Mouse (Mus musculus): ENCODE results near the gene Cntrob. TPM values are rescaled to one million over a fixed set of nuclear protein-coding genes. Genes with fewer than 3 reads are reported as not detected.

Cntrob gene
- polyA plus RNA-seq, 1 experiment = 17.6 TPM

- Histone ChIP-seq H3K27ac (ENCODE audit: insufficient read depth, low read length) (peak overlapping the region; percentile 99), H3K4me3 (ENCODE audit: insufficient read depth, low read length) (peak overlapping the region; percentile 46), H3K4me1 (ENCODE audit: control insufficient read depth, insufficient read depth, low read length) (peaks cover 20% of the 10 kb centered on the region)
- TF ChIP-seq CTCF (IDR thresholded peaks at IDR 0.05; ENCODE audit: borderline replicate concordance, insufficient read depth, low read length) (no peak), POLR2A (IDR thresholded peaks at IDR 0.05; ENCODE audit: low read depth, low read length) (no peak; the same call in 1 of the 2 replicates)
Measured at GRCm38 (mm10) chr11:69367616-69368355, 44.2 kb upstream of the Cntrob start.

- peak overlapping the region; percentile 99 for H3K27ac ChIP-seq (ENCODE audit: insufficient read depth, low read length)
- H3K4me1 ChIP-seq (ENCODE audit: control insufficient read depth, insufficient read depth, low read length) = peaks cover 20% of the 10 kb centered on the region
- peak; percentile 45 for TF ChIP-seq POLR2A (IDR thresholded peaks at IDR 0.05; ENCODE audit: low read depth, low read length)
- TF ChIP-seq CTCF (IDR thresholded peaks at IDR 0.05; ENCODE audit: borderline replicate concordance, insufficient read depth, low read length) = no peak
- H3K4me3 ChIP-seq (ENCODE audit: insufficient read depth, low read length) = peak overlapping the region; percentile 46
Measured at GRCm38 (mm10) chr11:69366855-69367615, 43.5 kb upstream of the Cntrob start.

DNA sequence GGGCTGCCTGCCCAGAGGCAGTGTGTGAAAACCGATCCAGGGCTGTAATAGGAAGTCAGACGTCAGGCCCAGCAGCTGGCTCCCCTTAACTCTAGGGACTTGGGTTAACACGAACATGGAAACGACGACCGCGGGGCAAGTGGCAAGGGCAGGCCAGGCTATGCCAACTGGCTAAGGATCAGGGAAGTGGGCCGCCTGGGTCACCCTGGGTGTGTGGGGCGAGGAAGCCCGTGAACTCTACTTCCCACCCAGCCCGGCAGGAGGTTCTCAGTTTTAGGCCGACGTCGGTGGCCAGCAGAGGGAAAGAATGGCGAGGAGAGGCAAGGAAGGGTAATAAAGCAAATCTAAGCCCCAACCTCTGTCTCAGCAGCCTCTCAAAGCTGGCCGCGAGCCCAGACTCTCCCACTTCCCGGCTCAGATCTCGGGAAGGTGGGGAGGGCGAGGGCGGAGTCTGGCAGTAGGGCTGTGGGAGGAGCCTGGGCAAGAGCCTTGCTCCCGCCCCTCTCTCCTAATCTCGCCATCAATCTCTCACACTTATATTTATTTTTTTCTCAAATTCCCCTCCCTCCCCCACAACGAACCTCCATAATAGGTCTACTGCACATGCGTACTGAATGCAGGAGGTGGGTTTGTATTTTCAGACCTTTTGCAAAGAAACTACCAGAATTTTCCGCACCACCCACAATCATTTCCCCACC, 42.7 kb upstream of the Cntrob start:
- Histone ChIP-seq H3K27ac (ENCODE audit: insufficient read depth, low read length) (peak overlapping the region; percentile 98), H3K4me1 (ENCODE audit: control insufficient read depth, insufficient read depth, low read length) (peaks cover 20% of the 10 kb centered on the region), H3K4me3 (ENCODE audit: insufficient read depth, low read length) (peak overlapping the region; percentile 40)
- peak; percentile 77 for TF ChIP-seq POLR2A (IDR thresholded peaks at IDR 0.05; ENCODE audit: low read depth, low read length)
- TF ChIP-seq CTCF (IDR thresholded peaks at IDR 0.05; ENCODE audit: borderline replicate concordance, insufficient read depth, low read length) = no peak

DNA sequence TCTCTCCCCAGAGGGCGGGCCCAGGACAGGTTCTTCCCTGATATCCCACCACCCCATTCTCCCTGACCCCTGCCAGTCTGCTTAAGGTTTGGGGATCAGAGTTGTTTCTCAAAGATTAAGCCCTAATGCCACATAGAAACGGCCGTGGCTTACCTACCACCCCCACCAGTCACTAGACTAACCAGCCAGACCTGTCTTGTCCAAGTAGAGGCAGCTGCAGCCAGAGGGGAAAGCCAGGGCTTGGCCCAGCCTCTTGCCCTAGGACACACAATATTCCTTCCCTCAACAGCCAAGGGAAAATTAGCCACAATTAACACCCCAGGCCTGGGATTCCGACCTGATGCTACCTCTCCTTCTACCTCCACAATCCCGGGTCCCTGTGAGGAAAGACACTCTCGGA, 42.1 kb upstream of the Cntrob start:
- Histone ChIP-seq H3K4me3 (ENCODE audit: insufficient read depth, low read length) (peak overlapping the region; percentile 40), H3K27ac (ENCODE audit: insufficient read depth, low read length) (peak overlapping the region; percentile 98), H3K4me1 (ENCODE audit: control insufficient read depth, insufficient read depth, low read length) (peaks cover 18% of the 10 kb centered on the region)
- no peak for TF ChIP-seq POLR2A (IDR thresholded peaks at IDR 0.05; ENCODE audit: low read depth, low read length)
- no peak for TF ChIP-seq CTCF (IDR thresholded peaks at IDR 0.05; ENCODE audit: borderline replicate concordance, insufficient read depth, low read length)

DNA sequence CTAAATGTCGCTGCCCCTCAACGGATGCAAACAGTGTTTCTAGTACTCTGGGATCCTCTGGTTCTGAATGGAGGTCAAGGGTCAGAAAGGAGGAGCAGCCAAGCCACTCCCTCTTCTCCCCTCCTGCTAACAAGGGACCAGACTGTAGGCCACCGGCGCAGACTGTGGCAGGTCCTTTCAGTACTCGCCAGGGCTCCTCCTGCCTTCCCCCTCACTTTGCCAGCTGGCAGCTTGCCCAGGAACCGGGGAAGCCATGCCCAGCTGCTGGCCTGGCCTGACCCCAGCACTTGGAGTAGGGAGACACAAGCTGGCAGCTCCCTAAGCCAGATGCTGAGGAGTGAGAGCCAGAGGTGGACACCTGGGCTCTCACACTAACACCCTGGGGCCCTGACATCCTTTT, 41.3 kb upstream of the Cntrob start:
- H3K27ac ChIP-seq (ENCODE audit: insufficient read depth, low read length) = peak overlapping the region; percentile 98; the same call in 1 of the 2 replicates
- no peak overlapping the region for H3K4me3 ChIP-seq (ENCODE audit: insufficient read depth, low read length)
- peaks cover 17% of the 10 kb centered on the region for H3K4me1 ChIP-seq (ENCODE audit: control insufficient read depth, insufficient read depth, low read length)
- TF ChIP-seq POLR2A (IDR thresholded peaks at IDR 0.05; ENCODE audit: low read depth, low read length) = peak; percentile 8; the same call in 1 of the 2 replicates
- TF ChIP-seq CTCF (IDR thresholded peaks at IDR 0.05; ENCODE audit: borderline replicate concordance, insufficient read depth, low read length) = no peak

DNA sequence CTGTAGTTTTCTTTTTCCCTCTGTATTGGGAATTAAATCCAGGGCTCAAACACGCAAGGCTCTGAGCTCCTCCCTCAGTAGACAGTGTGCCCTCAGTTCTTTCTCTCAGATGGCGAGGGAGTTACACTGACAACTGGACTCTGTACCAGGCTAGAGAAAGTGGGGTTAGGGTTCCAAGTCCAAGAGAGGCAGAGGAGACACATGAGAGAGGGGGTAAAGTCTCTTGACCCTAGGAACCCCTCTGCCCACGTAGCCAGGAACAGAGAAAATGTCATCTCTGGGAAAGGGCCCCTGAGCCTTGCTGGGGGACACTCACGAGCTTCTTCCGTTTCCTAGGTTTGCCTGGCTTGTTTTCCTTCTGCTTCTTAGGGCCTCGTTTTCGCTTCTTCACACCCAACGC, 40.8 kb upstream of the Cntrob start:
- Histone ChIP-seq H3K4me1 (ENCODE audit: control insufficient read depth, insufficient read depth, low read length) (peaks cover 17% of the 10 kb centered on the region), H3K4me3 (ENCODE audit: insufficient read depth, low read length) (no peak overlapping the region), H3K27ac (ENCODE audit: insufficient read depth, low read length) (no peak overlapping the region)
- TF ChIP-seq POLR2A (IDR thresholded peaks at IDR 0.05; ENCODE audit: low read depth, low read length) = no peak
- TF ChIP-seq CTCF (IDR thresholded peaks at IDR 0.05; ENCODE audit: borderline replicate concordance, insufficient read depth, low read length) = no peak

DNA sequence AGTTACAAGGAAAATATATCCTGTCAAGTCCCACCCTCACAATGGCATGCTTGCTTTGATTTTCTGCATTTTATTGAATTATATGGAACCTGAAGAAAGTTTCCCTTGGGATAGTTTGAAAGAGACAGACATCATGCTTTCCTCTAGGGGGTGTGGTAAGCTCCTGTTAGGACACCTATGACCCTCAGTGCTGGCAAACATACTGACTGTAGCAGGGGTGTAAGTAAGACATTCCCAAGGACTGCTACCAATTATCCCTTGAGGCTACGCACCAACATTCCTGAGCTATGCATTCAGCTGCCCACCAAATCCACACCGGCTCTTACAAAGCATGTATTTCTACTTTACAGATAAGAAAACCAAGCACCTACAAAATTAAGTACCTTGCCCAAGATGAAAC, 38.9 kb upstream of the Cntrob start:
- Histone ChIP-seq H3K4me3 (ENCODE audit: insufficient read depth, low read length) (no peak overlapping the region), H3K4me1 (ENCODE audit: control insufficient read depth, insufficient read depth, low read length) (peaks cover 17% of the 10 kb centered on the region), H3K27ac (ENCODE audit: insufficient read depth, low read length) (no peak overlapping the region)
- TF ChIP-seq CTCF (IDR thresholded peaks at IDR 0.05; ENCODE audit: borderline replicate concordance, insufficient read depth, low read length) (no peak), POLR2A (IDR thresholded peaks at IDR 0.05; ENCODE audit: low read depth, low read length) (no peak)

DNA sequence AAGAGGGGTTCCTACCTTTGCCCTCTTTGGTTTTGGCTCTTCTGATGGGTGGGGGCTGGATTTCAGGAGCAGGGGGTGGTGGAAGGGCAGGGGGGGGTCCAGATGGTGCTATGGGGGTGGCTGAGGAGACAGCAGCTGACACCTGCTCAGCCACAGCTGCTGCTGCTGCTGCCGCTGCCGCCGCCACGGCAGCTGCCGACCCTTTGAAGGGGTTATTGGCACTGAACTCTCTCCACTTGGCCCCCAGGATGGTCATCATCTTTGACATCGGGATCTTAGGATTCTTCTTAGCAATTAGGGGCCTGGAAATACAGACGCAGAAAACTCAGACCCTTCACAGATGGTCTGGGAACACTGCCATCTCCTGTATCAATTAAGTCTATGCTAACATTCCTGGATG, 38.4 kb upstream of the Cntrob start:
- Histone ChIP-seq H3K4me3 (ENCODE audit: insufficient read depth, low read length) (no peak overlapping the region), H3K27ac (ENCODE audit: insufficient read depth, low read length) (no peak overlapping the region), H3K4me1 (ENCODE audit: control insufficient read depth, insufficient read depth, low read length) (peaks cover 17% of the 10 kb centered on the region)
- TF ChIP-seq CTCF (IDR thresholded peaks at IDR 0.05; ENCODE audit: borderline replicate concordance, insufficient read depth, low read length) (no peak), POLR2A (IDR thresholded peaks at IDR 0.05; ENCODE audit: low read depth, low read length) (no peak)

DNA sequence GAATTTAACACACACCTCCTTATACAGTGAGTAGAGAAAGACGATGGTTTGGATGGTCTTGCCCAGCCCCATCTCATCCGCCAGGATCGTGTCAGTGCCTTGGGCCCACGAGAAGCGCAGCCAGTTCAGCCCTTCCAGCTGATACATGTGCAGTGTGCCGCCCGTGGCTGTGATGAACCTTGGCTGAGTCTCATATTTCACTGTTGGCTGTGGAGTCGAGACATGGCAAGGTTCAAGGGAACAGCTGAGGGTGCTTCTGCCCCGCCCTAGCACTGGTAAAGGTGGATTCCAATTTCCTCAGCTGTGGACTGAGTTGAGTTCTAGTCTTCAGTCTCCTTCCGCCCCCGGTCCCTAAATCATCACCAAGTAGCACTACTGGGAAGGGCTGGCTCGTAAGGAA, 34.1 kb upstream of the Cntrob start:
- Histone ChIP-seq H3K4me3 (ENCODE audit: insufficient read depth, low read length) (no peak overlapping the region), H3K4me1 (ENCODE audit: control insufficient read depth, insufficient read depth, low read length) (peaks cover under 1% of the 10 kb centered on the region; the same call in 1 of the 2 replicates), H3K27ac (ENCODE audit: insufficient read depth, low read length) (no peak overlapping the region)
- TF ChIP-seq POLR2A (IDR thresholded peaks at IDR 0.05; ENCODE audit: low read depth, low read length) = no peak
- TF ChIP-seq CTCF (IDR thresholded peaks at IDR 0.05; ENCODE audit: borderline replicate concordance, insufficient read depth, low read length) = no peak

All from embryonic fibroblast, embryonic 13.5 days (primary cell).